Mouse (Mus musculus): ENCODE measurements around the gene Syap1. TPM values are rescaled to one million over a fixed set of nuclear protein-coding genes. Genes with fewer than 3 reads are reported as not detected.
A peak's percentile ranks its signal among the peaks of the same experiment; 100 is the strongest.
"Not testable (repeated sequence)": the region's sequence is repeated elsewhere in the genome, so short reads cannot be mapped to it uniquely, and the experiment has no call there.

Syap1 gene
- polyA plus RNA-seq, 1 experiment, result 3.7 TPM

DNA sequence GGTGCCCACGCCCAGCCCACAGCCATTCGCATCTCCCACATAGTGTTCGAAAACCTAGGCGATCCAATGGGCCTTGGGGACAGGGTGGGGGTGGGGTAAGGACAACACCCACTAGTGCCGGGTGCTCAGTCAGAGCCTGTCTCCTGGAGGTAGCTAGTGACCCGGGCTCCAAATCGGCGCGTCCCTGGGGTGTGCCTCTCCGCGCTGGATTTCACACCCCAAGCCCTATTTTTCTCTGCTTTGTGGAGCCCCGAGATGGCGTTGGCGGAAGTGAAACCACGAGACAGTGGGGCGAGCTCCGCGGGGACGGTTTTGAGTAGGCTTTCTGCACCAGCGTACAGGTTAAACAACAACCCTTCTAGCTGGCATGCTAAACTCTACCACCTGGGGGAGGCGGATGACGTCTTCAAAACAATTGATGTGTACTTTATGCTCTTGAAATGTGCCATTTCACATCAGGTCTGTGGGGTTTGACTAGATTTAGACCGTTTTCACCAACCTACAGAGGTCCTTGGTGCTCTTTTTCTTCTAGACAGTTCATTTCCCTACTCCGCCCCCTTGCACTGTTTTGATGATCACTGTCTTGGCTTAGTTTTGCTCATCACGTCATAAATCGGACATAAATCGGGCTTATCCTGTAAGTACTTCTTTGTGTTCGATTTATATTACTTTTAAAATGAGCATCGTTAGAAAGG, 13.9 kb upstream of the Syap1 start:
- no peak for TF ChIP-seq CTCF (IDR thresholded peaks at IDR 0.05; ENCODE audit: extremely low read depth, insufficient read depth, insufficient read length, insufficient replicate concordance)
- no peak; the same call in 1 of the 2 replicates for TF ChIP-seq POLR2A (IDR thresholded peaks at IDR 0.05; ENCODE audit: low read depth, low read length)

DNA sequence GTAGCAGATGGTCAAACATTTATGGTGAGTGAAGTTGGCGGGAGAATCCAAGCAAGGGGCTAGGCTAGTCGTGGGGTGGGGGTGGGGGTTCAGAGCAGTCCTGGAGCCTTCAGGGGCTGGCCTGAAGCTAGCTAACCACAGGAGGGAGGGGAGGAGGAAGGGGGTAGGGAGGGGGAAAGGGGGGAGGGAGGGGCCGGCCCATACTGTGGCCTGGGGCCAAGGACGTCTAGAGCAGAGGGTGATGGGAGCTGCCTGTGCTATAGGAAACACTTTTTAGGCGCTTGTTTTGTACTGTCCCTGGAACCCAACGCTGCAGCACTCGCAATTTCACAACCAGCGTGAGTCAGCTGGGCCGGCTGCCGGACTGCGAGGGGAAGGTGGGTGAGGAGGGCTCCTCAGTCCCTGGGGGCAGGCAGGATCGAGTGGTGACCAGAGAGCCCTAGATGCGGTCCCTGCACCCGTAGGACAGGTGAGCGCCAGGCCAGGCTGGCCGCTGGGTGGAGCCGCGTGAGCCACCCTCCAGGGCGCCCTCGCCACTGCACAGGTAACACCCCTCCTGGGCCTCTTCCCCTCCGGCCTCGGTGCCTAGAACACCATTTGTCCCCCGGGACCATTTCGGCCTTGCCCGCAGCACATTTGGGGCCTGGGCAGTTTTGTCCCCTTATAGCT, 13.3 kb upstream of the Syap1 start:
- Histone ChIP-seq H3K4me3 (ENCODE audit: extremely low read depth, insufficient read depth, insufficient read length) (peak overlapping the region; percentile 83), H3K27ac (ENCODE audit: insufficient read depth, low read length) (peak overlapping the region; percentile 96), H3K4me1 (ENCODE audit: control insufficient read depth, insufficient read depth, insufficient read length) (peaks cover 2% of the 10 kb centered on the region; the same call in 1 of the 2 replicates), H3K27me3 (ENCODE audit: control insufficient read depth, insufficient read depth, low read length) (no peaks in the 10 kb centered on the region), H3K36me3 (ENCODE audit: control insufficient read depth, insufficient read depth, low read length) (no peaks in the 10 kb centered on the region; the same call in 1 of the 2 replicates)
- DNase-seq (ENCODE audit: low read depth in 1 of 2, low spot score in 2 of 2), result peak; percentile 15 to 21
- WGBS, result 23% methylated on average over 17 of the region's 25 CpGs
- no peak for TF ChIP-seq CTCF (IDR thresholded peaks at IDR 0.05; ENCODE audit: extremely low read depth, insufficient read depth, insufficient read length, insufficient replicate concordance)
- no peak for TF ChIP-seq POLR2A (IDR thresholded peaks at IDR 0.05; ENCODE audit: low read depth, low read length)

More for the DNA sequence above, 13.9 kb upstream of the Syap1 start:
- H3K4me1 ChIP-seq (ENCODE audit: control insufficient read depth, insufficient read depth, insufficient read length), result peaks cover 2% of the 10 kb centered on the region; the same call in 1 of the 2 replicates
- peak; percentile 67 to 71 for DNase-seq (ENCODE audit: low read depth in 1 of 2, low spot score in 2 of 2)
- H3K27ac ChIP-seq (ENCODE audit: insufficient read depth, low read length), result peak overlapping the region; percentile 96
- H3K4me3 ChIP-seq (ENCODE audit: extremely low read depth, insufficient read depth, insufficient read length), result peak overlapping the region; percentile 83
- no peaks in the 10 kb centered on the region for H3K27me3 ChIP-seq (ENCODE audit: control insufficient read depth, insufficient read depth, low read length)
- H3K36me3 ChIP-seq (ENCODE audit: control insufficient read depth, insufficient read depth, low read length), result no peaks in the 10 kb centered on the region; the same call in 1 of the 2 replicates
- WGBS, result 26% methylated on average over 29 of the region's 29 CpGs

DNA sequence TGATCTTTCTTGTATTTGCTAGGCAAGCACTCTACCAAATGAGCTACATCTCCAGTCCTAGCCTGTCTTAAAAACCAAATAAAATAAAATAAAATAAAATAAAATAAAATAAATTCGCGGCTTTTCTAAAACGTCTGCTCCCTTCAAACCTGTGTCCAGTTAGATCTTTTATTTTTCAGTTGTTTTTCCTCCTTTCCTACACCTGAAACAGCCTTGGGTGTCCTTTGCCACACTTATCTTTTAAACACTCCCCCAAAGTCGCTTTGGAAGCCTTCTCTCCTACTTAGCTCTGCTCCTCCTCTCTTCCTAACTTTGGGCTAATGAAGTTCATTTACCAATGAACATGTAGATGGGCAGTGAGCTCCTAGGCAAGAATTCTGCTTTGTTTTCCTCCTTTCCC, 12.7 kb upstream of the Syap1 start, which contains the start of gene Ctps2:
Ctps2 (plus strand) TSS at position 301 of the 400 bp plus-strand sequence.
- peak within 1 kb of the TSS; percentile 83 for H3K4me3 ChIP-seq (ENCODE audit: extremely low read depth, insufficient read depth, insufficient read length)
- no peak for TF ChIP-seq CTCF (IDR thresholded peaks at IDR 0.05; ENCODE audit: extremely low read depth, insufficient read depth, insufficient read length, insufficient replicate concordance)
- TF ChIP-seq POLR2A (IDR thresholded peaks at IDR 0.05; ENCODE audit: low read depth, low read length), result no peak
- H3K4me1 ChIP-seq (ENCODE audit: control insufficient read depth, insufficient read depth, insufficient read length), result peaks cover 2% of the 10 kb centered on the region; the same call in 1 of the 2 replicates
- DNase-seq (ENCODE audit: low read depth in 1 of 2, low spot score in 2 of 2), result no peak
- H3K36me3 ChIP-seq (ENCODE audit: control insufficient read depth, insufficient read depth, low read length), result no peaks in the 10 kb centered on the region; the same call in 1 of the 2 replicates
- WGBS, result 38% methylated on average over 4 of the region's 4 CpGs
- peak within 1 kb of the TSS; percentile 96 for H3K27ac ChIP-seq (ENCODE audit: insufficient read depth, low read length)
- H3K27me3 ChIP-seq (ENCODE audit: control insufficient read depth, insufficient read depth, low read length), result no peaks in the 10 kb centered on the region

DNA sequence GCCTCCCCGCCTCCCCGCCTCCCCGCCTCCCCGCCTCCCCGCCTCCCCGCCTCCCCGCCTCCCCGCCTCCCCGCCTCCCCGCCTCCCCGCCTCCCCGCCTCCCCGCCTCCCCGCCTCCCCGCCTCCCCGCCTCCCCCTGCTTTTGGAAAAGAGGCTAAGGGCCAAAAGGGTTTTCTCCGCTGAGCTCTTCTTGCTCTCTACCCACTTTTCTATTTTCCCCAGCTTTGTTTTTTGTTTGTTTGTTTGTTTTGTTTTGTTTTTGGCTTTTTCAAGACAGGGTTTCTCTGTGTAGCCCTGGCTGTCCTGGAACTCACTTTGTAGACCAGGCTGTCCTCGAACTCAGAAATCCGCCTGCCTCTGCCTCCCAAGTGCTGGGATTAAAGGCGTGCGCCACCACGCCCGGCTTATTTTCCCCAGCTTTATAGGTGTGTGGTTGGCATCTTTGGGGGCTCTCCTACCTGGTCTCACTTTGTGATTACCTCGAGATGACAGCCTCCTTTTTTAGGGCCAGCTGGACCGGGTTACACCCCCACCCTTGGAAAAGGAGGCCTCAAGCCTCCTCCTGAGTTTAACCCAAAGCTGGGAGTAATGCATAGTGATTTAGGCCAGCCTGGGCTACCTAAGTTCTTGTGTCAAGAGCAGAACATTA, 452 bp upstream of the Syap1 start:
- not testable (repeated sequence) for H3K4me1 ChIP-seq (ENCODE audit: control insufficient read depth, insufficient read depth, insufficient read length); H3K36me3 ChIP-seq (ENCODE audit: control insufficient read depth, insufficient read depth, low read length); DNase-seq (ENCODE audit: low read depth in 1 of 2, low spot score in 2 of 2); H3K27ac ChIP-seq (ENCODE audit: insufficient read depth, low read length); H3K27me3 ChIP-seq (ENCODE audit: control insufficient read depth, insufficient read depth, low read length); H3K4me3 ChIP-seq (ENCODE audit: extremely low read depth, insufficient read depth, insufficient read length)
- WGBS, result 51% methylated on average over 13 of the region's 25 CpGs

DNA sequence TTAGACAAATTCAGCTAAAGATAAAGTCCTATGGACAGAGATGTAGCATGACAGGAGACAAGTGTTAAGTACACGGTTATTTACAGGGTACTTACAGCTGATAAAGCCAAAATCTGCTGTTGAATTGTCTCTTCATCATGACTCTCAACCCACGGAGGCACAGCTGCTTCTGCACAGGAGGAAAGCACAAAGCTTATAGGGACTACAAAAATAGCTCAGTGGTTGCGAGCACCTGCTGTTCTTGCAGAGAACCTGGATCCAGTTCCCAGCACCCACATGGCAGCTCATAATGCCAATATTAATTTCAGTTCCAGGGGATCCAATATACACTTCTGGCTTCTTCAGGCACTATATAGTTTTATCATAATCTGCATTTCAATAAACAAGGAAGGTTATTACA, 10.0 kb downstream of the Syap1 start:
- Histone ChIP-seq H3K27ac (ENCODE audit: insufficient read depth, low read length) (no peak overlapping the region), H3K4me3 (ENCODE audit: extremely low read depth, insufficient read depth, insufficient read length) (no peak overlapping the region), H3K36me3 (ENCODE audit: control insufficient read depth, insufficient read depth, low read length) (peaks cover 2% of the 10 kb centered on the region; the same call in 1 of the 2 replicates), H3K4me1 (ENCODE audit: control insufficient read depth, insufficient read depth, insufficient read length) (no peaks in the 10 kb centered on the region), H3K27me3 (ENCODE audit: control insufficient read depth, insufficient read depth, low read length) (no peaks in the 10 kb centered on the region)
- no peak for DNase-seq (ENCODE audit: low read depth in 1 of 2, low spot score in 2 of 2)
- 76% methylated on average over 3 of the region's 3 CpGs for WGBS
- TF ChIP-seq CTCF (IDR thresholded peaks at IDR 0.05; ENCODE audit: extremely low read depth, insufficient read depth, insufficient read length, insufficient replicate concordance) (no peak), POLR2A (IDR thresholded peaks at IDR 0.05; ENCODE audit: low read depth, low read length) (no peak)

DNA sequence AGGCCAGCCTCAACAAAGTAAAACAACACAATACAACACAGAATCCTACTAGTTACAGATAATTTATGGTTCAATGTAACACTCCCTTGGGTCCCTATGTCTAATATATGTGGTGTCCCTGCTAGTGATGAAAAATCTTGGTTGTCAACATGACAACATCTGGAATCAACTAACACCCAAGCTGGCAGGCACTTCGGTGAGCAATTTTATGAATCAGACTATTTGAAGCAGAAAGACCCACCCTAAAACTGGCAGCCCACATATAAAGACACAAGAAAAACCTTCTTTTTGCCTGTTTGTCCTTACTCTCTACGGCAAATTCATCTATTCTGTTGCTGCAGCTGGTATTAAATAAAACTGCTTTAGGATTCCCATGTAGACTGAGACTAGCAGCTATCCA, 14.5 kb downstream of the Syap1 start:
- Histone ChIP-seq H3K4me3 (ENCODE audit: extremely low read depth, insufficient read depth, insufficient read length) (no peak overlapping the region), H3K36me3 (ENCODE audit: control insufficient read depth, insufficient read depth, low read length) (peaks cover 3% of the 10 kb centered on the region), H3K27me3 (ENCODE audit: control insufficient read depth, insufficient read depth, low read length) (no peaks in the 10 kb centered on the region), H3K4me1 (ENCODE audit: control insufficient read depth, insufficient read depth, insufficient read length) (no peaks in the 10 kb centered on the region), H3K27ac (ENCODE audit: insufficient read depth, low read length) (no peak overlapping the region)
- TF ChIP-seq POLR2A (IDR thresholded peaks at IDR 0.05; ENCODE audit: low read depth, low read length) (no peak), CTCF (IDR thresholded peaks at IDR 0.05; ENCODE audit: extremely low read depth, insufficient read depth, insufficient read length, insufficient replicate concordance) (no peak)
- DNase-seq (ENCODE audit: low read depth in 1 of 2, low spot score in 2 of 2), result no peak
- 91% methylated on average over 2 of the region's 2 CpGs for WGBS

Data from spleen, adult 2 months (tissue).